Mouse (Mus musculus) spleen, adult 2 months (tissue): Measurements from ENCODE around the gene Vat1l. TPM values are rescaled to one million over a fixed set of nuclear protein-coding genes. Genes with fewer than 3 reads are reported as not detected.

ENCODE experiments used
- DNase-seq, 2 experiments: peaks; one replicate each; pipeline versions ENCODE4 v3.0.0 to v3.0.0-alpha.2; 2012 to 2021; ENCODE audit warnings: low spot score in 2 of 2, low read depth in 1 of 2
- H3K27ac ChIP-seq: fragments of 200-500 bp; 2 replicates; pipeline ENCODE4 v1.5.1; 2012; ENCODE audit warnings: low read length, inconsistent platforms; ENCODE audit not compliant: insufficient read depth
- H3K27me3 ChIP-seq: fragments of 200-500 bp; 2 replicates; pipeline ENCODE4 v1.6.1; 2012; ENCODE audit warnings: mild to moderate bottlenecking, moderate library complexity, low read length, inconsistent platforms; ENCODE audit not compliant: control insufficient read depth, insufficient read depth
- H3K36me3 ChIP-seq: fragments of 200-500 bp; 2 replicates; pipeline ENCODE4 v1.6.1; 2012; ENCODE audit warnings: mild to moderate bottlenecking, low read length, inconsistent platforms; ENCODE audit not compliant: control insufficient read depth, insufficient read depth
- H3K4me1 ChIP-seq: fragments of 200-500 bp; 2 replicates; pipeline ENCODE4 v1.6.1; 2011; ENCODE audit warnings: inconsistent platforms; ENCODE audit not compliant: control insufficient read depth, insufficient read depth, insufficient read length
- H3K4me3 ChIP-seq: fragments of 200-500 bp; 2 replicates; pipeline ENCODE4 v1.5.1; 2011; ENCODE audit warnings: mild to moderate bottlenecking, inconsistent platforms; ENCODE audit not compliant: insufficient read depth, insufficient read length; ENCODE audit errors: extremely low read depth
- CTCF ChIP-seq: fragments of 200-500 bp; IDR thresholded peaks from 2 replicates; pipeline ENCODE4 v1.5.1; 2011; ENCODE audit warnings: mild to moderate bottlenecking, inconsistent platforms; ENCODE audit not compliant: insufficient read depth, insufficient read length, insufficient replicate concordance; ENCODE audit errors: extremely low read depth
- POLR2A ChIP-seq: fragments of 200-500 bp; IDR thresholded peaks from 2 replicates; pipeline ENCODE4 v1.6.1; 2011; ENCODE audit warnings: low read depth, low read length, inconsistent platforms
- WGBS: fragments of 180-500 bp; shearing (Covaris S2); methylation state at CpG from one replicate; pipeline ENCODE4 v1.1.7; 2018; 5-methylcytosine and 5-hydroxymethylcytosine counted together
- polyA plus RNA-seq: library from polyadenylated mRNA; depleted of rRNA; stranded (reverse); fragments of >200 nt; gene quantifications from 2 replicates; pipeline ENCODE4 v1.2.3, GENCODE M21; 2012

Vat1l gene
- polyA plus RNA-seq, 1 experiment, result not detected

DNA sequence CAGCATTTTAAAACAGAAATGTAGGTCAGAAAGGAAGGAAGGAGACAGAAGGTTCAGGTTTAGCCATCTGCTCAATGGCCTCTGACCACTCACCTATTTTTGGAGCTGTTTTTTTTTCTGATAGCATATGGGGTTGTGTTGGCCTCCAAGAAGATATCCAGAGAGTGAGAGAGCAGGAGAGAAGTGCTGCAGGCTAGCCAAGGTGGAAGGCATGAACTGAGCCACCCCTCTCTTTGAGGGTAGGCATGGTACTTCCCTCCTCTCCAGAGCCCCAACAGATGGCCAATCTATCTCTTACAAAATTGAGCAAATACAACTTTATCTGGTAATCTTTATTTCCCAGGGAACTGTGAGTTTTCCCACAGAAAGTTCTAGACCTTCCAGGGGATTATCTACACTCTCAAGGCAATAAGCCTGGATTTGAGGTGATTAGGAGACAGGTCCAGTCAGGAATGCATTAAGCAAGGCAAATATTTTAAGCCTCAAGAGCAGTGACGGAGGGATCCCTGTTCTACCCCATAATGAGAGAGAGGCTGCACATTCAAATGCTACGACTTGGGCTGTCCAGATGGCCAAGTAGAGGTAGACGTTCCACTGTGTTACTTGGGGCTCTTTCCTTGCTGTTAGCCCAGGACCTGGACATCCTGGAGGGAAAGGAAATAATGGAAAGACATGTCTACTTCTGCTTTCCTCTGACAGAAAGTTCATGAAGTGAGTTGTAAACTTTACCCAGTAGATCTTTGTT lies 46.1 kb downstream of the Vat1l start:
- WGBS, result 83% methylated on average over 3 of the region's 3 CpGs

DNA sequence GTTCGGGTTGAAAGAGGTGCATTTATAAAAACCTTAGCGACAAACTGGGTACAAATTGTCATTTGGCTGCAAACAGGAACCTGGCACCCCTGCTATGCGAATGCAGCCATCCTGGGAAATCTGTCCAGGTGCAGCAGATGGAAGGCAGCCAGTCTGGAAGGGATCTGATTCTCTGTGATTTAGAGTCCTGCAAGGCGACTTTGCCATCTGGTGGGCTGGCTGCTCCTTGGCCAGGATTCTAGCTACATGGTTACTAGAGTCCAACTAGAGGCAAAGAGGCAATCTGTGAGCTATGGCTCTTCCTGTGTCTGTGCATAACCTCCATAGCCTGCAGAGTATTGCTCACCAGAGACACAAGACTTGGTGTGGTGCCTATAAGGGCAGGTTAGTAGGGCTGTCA lies 53.3 kb downstream of the Vat1l start:
- no peaks in the 10 kb centered on the region for H3K4me1 ChIP-seq
- TF ChIP-seq CTCF (no peak), POLR2A (no peak)
- no peak overlapping the region for H3K27ac ChIP-seq
- no peaks in the 10 kb centered on the region for H3K36me3 ChIP-seq
- WGBS, result 83% methylated on average over 4 of the region's 4 CpGs
- no peaks in the 10 kb centered on the region for H3K27me3 ChIP-seq
- no peak for DNase-seq
- H3K4me3 ChIP-seq, result no peak overlapping the region

More for the DNA sequence above, 46.1 kb downstream of the Vat1l start:
- TF ChIP-seq CTCF (no peak), POLR2A (no peak)
- Histone ChIP-seq H3K27ac (no peak overlapping the region), H3K36me3 (no peaks in the 10 kb centered on the region), H3K4me1 (no peaks in the 10 kb centered on the region), H3K27me3 (no peaks in the 10 kb centered on the region), H3K4me3 (no peak overlapping the region)
- no peak for DNase-seq

GRCm38 (mm10) chr8:114259713-114260355 lies 54.4 kb downstream of the Vat1l start:
- Histone ChIP-seq H3K27ac (no peak overlapping the region), H3K36me3 (no peaks in the 10 kb centered on the region), H3K4me1 (no peaks in the 10 kb centered on the region), H3K4me3 (no peak overlapping the region), H3K27me3 (no peaks in the 10 kb centered on the region)
- no peak for DNase-seq
- TF ChIP-seq POLR2A (no peak), CTCF (no peak)
- 88% methylated on average over 5 of the region's 5 CpGs for WGBS

DNA sequence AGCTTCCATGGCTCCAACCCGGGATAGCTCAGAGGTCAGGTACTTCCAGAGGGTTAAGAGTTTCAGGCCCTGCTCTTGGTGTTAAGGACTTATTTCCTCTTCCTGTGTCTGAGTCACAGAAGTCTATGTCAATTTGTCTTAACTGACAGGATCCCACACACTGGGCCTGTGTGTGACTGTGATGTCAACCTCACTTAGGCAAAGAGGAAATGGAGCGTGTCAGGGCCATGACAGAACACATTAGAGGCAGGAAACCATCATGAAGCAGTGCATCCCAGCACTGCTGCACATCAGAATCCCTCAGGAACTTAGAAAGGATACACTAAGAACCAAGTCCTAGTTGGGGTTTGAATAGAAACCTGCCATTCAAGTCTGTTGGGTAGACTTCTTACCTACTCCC lies 56.9 kb downstream of the Vat1l start:
- Histone ChIP-seq H3K4me3 (no peak overlapping the region), H3K4me1 (no peaks in the 10 kb centered on the region), H3K36me3 (no peaks in the 10 kb centered on the region), H3K27ac (no peak overlapping the region), H3K27me3 (no peaks in the 10 kb centered on the region)
- DNase-seq, result no peak
- 21% methylated on average over 2 of the region's 2 CpGs for WGBS
- no peak for TF ChIP-seq POLR2A
- TF ChIP-seq CTCF, result no peak

GRCm38 (mm10) chr8:114274558-114274957 lies 69.1 kb downstream of the Vat1l start:
- Histone ChIP-seq H3K27me3 (no peaks in the 10 kb centered on the region), H3K4me3 (no peak overlapping the region), H3K27ac (no peak overlapping the region), H3K4me1 (no peaks in the 10 kb centered on the region), H3K36me3 (no peaks in the 10 kb centered on the region)
- TF ChIP-seq POLR2A (no peak), CTCF (no peak)
- 85% methylated on average over 8 of the region's 8 CpGs for WGBS
- no peak for DNase-seq

- no peaks in the 10 kb centered on the region for H3K36me3 ChIP-seq
- WGBS, result 72% methylated on average over 1 of the region's 1 CpGs
- no peak for TF ChIP-seq CTCF
- TF ChIP-seq POLR2A, result no peak
- DNase-seq, result no peak
- H3K27me3 ChIP-seq, result no peaks in the 10 kb centered on the region
- no peaks in the 10 kb centered on the region for H3K4me1 ChIP-seq
- H3K27ac ChIP-seq, result no peak overlapping the region
- no peak overlapping the region for H3K4me3 ChIP-seq
Observed at GRCm38 (mm10) chr8:114281101-114281500, 75.7 kb downstream of the Vat1l start.
